Mouse (Mus musculus) lung, embryonic 15.5 days (tissue): Measurements from ENCODE around the gene Rora. TPM values are rescaled to one million over a fixed set of nuclear protein-coding genes. Genes with fewer than 3 reads are reported as not detected.

Experiments
- ATAC-seq: fragments of 200-750 bp; cut with Nextera tagmentation; 2 replicates; pipeline ENCODE4 v1.8.0; 2017; ENCODE audit warnings: moderate number of reproducible peaks, borderline replicate concordance; ENCODE audit not compliant: low FRiP score, low TSS enrichment; ENCODE audit errors: extremely low read depth
- H3K27ac ChIP-seq: fragments of 300-500 bp; sonication (generic); 2 replicates; pipeline ENCODE4 v1.5.1; 2015; ENCODE audit warnings: moderate library complexity, mild to moderate bottlenecking, inconsistent platforms
- H3K27me3 ChIP-seq: fragments of 300-500 bp; sonication (generic); 2 replicates; pipeline ENCODE4 v1.6.1; 2015; ENCODE audit warnings: inconsistent platforms
- H3K36me3 ChIP-seq: fragments of 300-500 bp; sonication (generic); 2 replicates; pipeline ENCODE4 v1.6.1; 2015; ENCODE audit warnings: inconsistent platforms
- H3K4me1 ChIP-seq: fragments of 300-500 bp; sonication (generic); 2 replicates; pipeline ENCODE4 v1.6.1; 2015; ENCODE audit warnings: inconsistent platforms
- H3K4me2 ChIP-seq: fragments of 300-500 bp; sonication (generic); 2 replicates; pipeline ENCODE4 v1.6.1; 2015; ENCODE audit warnings: inconsistent platforms, mild to moderate bottlenecking, moderate library complexity
- H3K4me3 ChIP-seq: fragments of 300-500 bp; sonication (generic); 2 replicates; pipeline ENCODE4 v1.5.1; 2015; ENCODE audit warnings: mild to moderate bottlenecking, inconsistent platforms
- H3K9ac ChIP-seq: fragments of 300-500 bp; sonication (generic); 2 replicates; pipeline ENCODE4 v1.6.1; 2015; ENCODE audit warnings: inconsistent platforms
- H3K9me3 ChIP-seq: fragments of 300-500 bp; sonication (generic); 2 replicates; pipeline ENCODE4 v1.6.1; 2016; ENCODE audit warnings: inconsistent platforms
- WGBS: fragments of 180-500 bp; shearing (Covaris S2); methylation state at CpG from one replicate; pipeline ENCODE4 v1.1.7; 2015; 5-methylcytosine and 5-hydroxymethylcytosine counted together
- polyA plus RNA-seq: library from polyadenylated mRNA; unstranded; fragments of >200 nt; fragmentation: Nextera tagmentation; extraction: Ambion mirVana; gene quantifications from 2 replicates; pipeline ENCODE4 v1.2.1, GENCODE M21; 2015

The Rora gene
- polyA plus RNA-seq, 1 experiment from 2014 or later: 6.9 TPM

- WGBS: 71% methylated on average over 4 of the region's 4 CpGs
- Histone ChIP-seq H3K4me3 (no peak overlapping the region), H3K9me3 (no peaks in the 10 kb centered on the region), H3K4me2 (no peak overlapping the region), H3K27me3 (no peaks in the 10 kb centered on the region), H3K9ac (no peak overlapping the region), H3K4me1 (no peaks in the 10 kb centered on the region), H3K36me3 (no peaks in the 10 kb centered on the region), H3K27ac (no peak overlapping the region)
- ATAC-seq: no peak
These were observed 737.0 kb downstream of the Rora start for GRCm38 (mm10) chr9:69390631-69391030.

DNA sequence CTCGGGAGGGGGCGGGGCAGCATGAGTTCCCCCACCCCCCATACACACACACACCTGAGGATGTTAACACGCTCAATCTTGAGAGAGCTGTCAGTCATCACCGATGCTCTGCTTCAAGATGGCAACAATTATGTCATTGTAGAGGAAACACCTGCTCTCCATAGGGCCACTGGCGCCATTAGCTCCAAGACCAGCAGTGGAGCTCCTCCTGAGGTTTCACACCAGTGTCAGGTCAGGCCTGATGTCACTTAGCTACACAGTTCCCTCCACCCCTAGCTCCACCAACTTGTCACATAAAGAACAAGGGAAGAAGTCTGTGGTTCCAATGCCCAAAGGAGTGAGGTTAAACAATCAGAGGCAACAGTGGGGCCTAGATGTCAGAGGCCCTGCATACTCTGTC is 740.6 kb downstream of the Rora start:
- Histone ChIP-seq H3K4me2 (no peak overlapping the region), H3K27me3 (no peaks in the 10 kb centered on the region), H3K36me3 (no peaks in the 10 kb centered on the region), H3K4me1 (peaks cover 7% of the 10 kb centered on the region), H3K27ac (no peak overlapping the region), H3K4me3 (no peak overlapping the region), H3K9ac (no peak overlapping the region), H3K9me3 (no peaks in the 10 kb centered on the region)
- no peak for ATAC-seq
- 81% methylated on average over 5 of the region's 5 CpGs for WGBS

- H3K27me3 ChIP-seq: no peaks in the 10 kb centered on the region
- H3K9ac ChIP-seq: peak overlapping the region; percentile 82
- ATAC-seq: peak; percentile 55; the same call in 1 of the 2 replicates
- peak overlapping the region; percentile 59 for H3K4me3 ChIP-seq
- WGBS: 54% methylated on average over 2 of the region's 2 CpGs
- peaks cover 7% of the 10 kb centered on the region for H3K4me1 ChIP-seq
- no peaks in the 10 kb centered on the region for H3K36me3 ChIP-seq
- no peaks in the 10 kb centered on the region for H3K9me3 ChIP-seq
- H3K4me2 ChIP-seq: peak overlapping the region; percentile 88
- H3K27ac ChIP-seq: peak overlapping the region; percentile 91
These were observed 743.8 kb downstream of the Rora start for GRCm38 (mm10) chr9:69397432-69397759.

DNA sequence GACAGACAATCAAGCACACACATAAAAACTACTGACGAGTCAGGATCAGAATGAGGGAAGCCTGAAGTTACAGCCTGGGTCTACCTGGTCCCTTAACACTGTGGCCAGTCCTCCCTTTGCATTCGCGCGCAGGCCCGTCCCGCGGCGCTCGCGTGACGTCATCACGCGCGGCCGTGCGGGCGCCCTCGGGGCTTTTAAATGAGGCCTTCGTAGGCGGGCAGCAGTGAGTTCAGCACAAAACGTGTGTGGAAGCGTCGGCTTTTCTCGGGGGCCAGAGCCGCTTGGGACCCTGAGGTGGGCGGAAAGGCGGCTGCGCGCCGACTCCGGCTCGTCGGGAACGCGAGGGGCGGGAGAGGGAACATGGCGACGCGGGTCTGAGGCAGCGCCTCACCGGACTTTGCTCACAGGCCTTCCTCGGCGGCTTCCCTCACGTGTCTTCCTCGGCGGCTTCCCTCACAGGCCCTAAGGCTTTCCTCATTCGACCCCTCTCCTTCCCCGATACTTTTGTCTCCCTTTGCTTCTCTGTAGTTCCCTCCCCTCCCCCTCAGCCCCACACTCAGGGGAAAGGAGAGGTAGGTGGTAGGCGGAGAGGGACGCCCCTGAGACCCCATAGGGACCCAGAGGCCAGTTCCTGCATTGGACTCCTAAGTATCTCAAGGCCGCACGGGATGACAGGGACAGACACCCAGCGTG is 744.3 kb downstream of the Rora start, which contains the start of gene Ice2:
Gene Ice2, plus strand, starts transcription at position 147 of the 693 bp plus-strand sequence.
- no peaks in the 10 kb centered on the region for H3K36me3 ChIP-seq
- ATAC-seq: peak; percentile 82
- H3K27ac ChIP-seq: peak within 1 kb of the TSS; percentile 91
- no peaks in the 10 kb centered on the region for H3K9me3 ChIP-seq
- H3K4me3 ChIP-seq: peak within 1 kb of the TSS; percentile 59
- peak within 1 kb of the TSS; percentile 82 for H3K9ac ChIP-seq
- peaks cover 7% of the 10 kb centered on the region for H3K4me1 ChIP-seq
- under 1% methylated on average over 42 of the region's 53 CpGs for WGBS
- H3K27me3 ChIP-seq: no peaks in the 10 kb centered on the region
- H3K4me2 ChIP-seq: peak within 1 kb of the TSS; percentile 88

DNA sequence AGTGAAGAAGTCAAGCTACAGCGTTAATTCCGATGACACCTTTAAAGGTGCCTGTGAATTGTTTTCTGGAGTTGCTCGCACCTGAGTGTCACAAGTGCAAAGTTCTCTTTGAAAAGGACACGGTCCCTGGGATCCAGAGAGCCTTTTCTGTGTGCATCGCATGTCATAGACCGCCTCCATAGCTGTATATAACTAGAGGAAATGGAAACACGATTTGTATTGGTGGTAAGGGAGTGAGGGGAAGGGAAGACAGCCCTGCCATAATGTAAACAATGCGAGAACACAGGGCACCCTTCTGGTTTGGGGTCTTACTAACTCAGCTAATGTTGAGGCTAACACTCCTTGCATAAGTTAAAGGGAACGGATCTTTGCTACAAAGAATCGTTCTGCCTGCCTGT is 744.9 kb downstream of the Rora start:
- H3K4me1 ChIP-seq: peaks cover 7% of the 10 kb centered on the region
- H3K4me3 ChIP-seq: peak overlapping the region; percentile 59
- H3K27ac ChIP-seq: peak overlapping the region; percentile 91
- 9% methylated on average over 10 of the region's 10 CpGs for WGBS
- H3K9me3 ChIP-seq: no peaks in the 10 kb centered on the region
- peak overlapping the region; percentile 82 for H3K9ac ChIP-seq
- peak; percentile 65; the same call in 1 of the 2 replicates for ATAC-seq
- peak overlapping the region; percentile 88 for H3K4me2 ChIP-seq
- no peaks in the 10 kb centered on the region for H3K36me3 ChIP-seq
- H3K27me3 ChIP-seq: no peaks in the 10 kb centered on the region

GRCm38 (mm10) chr9:69404671-69405070 is 751.1 kb downstream of the Rora start:
- no peaks in the 10 kb centered on the region for H3K27me3 ChIP-seq
- no peak for ATAC-seq
- H3K4me1 ChIP-seq: no peaks in the 10 kb centered on the region
- H3K9me3 ChIP-seq: no peaks in the 10 kb centered on the region
- no peak overlapping the region for H3K4me2 ChIP-seq
- H3K36me3 ChIP-seq: peaks cover 9% of the 10 kb centered on the region
- H3K4me3 ChIP-seq: no peak overlapping the region
- 79% methylated on average over 6 of the region's 6 CpGs for WGBS
- no peak overlapping the region for H3K27ac ChIP-seq
- no peak overlapping the region for H3K9ac ChIP-seq

- Histone ChIP-seq H3K36me3 (peaks cover 43% of the 10 kb centered on the region), H3K4me3 (no peak overlapping the region), H3K9ac (no peak overlapping the region), H3K27ac (no peak overlapping the region), H3K9me3 (no peaks in the 10 kb centered on the region), H3K4me1 (no peaks in the 10 kb centered on the region), H3K4me2 (no peak overlapping the region), H3K27me3 (no peaks in the 10 kb centered on the region)
- WGBS: 98% methylated on average over 1 of the region's 1 CpGs
- no peak for ATAC-seq
These were observed 765.9 kb downstream of the Rora start for GRCm38 (mm10) chr9:69419476-69419875.

DNA sequence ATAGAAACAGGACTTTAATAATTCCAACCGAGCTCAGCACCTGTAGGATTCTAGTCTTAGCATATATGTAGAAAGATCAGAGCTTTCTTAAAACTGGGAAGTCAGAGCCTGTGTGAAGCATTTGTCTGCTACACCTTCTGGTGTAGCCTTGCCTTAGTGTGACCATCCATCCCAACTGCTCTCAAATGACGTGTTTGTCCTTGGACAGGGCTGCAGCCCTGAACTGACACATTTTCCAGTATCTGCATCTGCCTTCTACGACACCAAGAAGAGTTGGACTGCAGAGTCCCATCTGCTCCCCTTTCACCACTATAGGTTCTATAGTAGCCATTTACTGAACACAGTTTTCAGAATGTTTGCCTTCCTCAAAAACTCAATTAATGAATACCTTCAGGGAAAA is 776.9 kb downstream of the Rora start:
- Histone ChIP-seq H3K27ac (peak overlapping the region; percentile 91), H3K9ac (no peak overlapping the region), H3K27me3 (no peaks in the 10 kb centered on the region), H3K4me3 (no peak overlapping the region), H3K4me1 (peaks cover 10% of the 10 kb centered on the region; the same call in 1 of the 2 replicates), H3K9me3 (no peaks in the 10 kb centered on the region), H3K36me3 (peaks cover 33% of the 10 kb centered on the region), H3K4me2 (no peak overlapping the region)
- WGBS: 71% methylated on average over 3 of the region's 3 CpGs
- no peak for ATAC-seq

- Histone ChIP-seq H3K4me2 (peak overlapping the region; percentile 32; the same call in 1 of the 2 replicates), H3K9ac (no peak overlapping the region), H3K27ac (peak overlapping the region; percentile 91), H3K4me1 (peaks cover 10% of the 10 kb centered on the region; the same call in 1 of the 2 replicates), H3K9me3 (no peaks in the 10 kb centered on the region), H3K27me3 (no peaks in the 10 kb centered on the region), H3K4me3 (no peak overlapping the region), H3K36me3 (peaks cover 22% of the 10 kb centered on the region)
- 52% methylated on average over 6 of the region's 6 CpGs for WGBS
- ATAC-seq: peak; percentile 49; the same call in 1 of the 2 replicates
These were observed 778.4 kb downstream of the Rora start for GRCm38 (mm10) chr9:69431863-69432555.

- H3K4me2 ChIP-seq: no peak overlapping the region
- no peaks in the 10 kb centered on the region for H3K9me3 ChIP-seq
- H3K36me3 ChIP-seq: peaks cover 4% of the 10 kb centered on the region; the same call in 1 of the 2 replicates
- H3K27ac ChIP-seq: no peak overlapping the region
- H3K4me3 ChIP-seq: no peak overlapping the region
- no peak for ATAC-seq
- WGBS: 78% methylated on average over 10 of the region's 10 CpGs
- peaks cover 16% of the 10 kb centered on the region; the same call in 1 of the 2 replicates for H3K4me1 ChIP-seq
- H3K9ac ChIP-seq: no peak overlapping the region
- no peaks in the 10 kb centered on the region for H3K27me3 ChIP-seq
These were observed 781.6 kb downstream of the Rora start for GRCm38 (mm10) chr9:69435194-69435593.

DNA sequence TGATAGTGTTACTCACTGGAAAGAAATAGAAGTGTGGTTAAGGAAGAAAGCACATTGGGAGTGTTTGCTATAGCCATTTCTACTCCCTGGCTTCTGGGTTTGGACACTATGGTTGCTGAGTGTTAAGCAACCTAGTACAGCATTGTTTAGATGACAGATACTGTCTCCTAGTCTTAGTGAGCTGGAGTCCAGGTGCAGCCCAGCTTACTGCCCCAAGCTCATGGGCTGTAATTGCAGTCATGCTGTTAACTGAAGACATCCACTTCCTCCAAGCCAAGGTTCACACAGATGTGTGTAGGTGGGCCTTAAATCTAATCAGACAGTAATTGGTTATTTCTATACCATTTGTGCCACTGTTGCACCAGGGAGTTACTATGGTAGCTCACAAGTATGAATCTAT is 782.1 kb downstream of the Rora start:
- Histone ChIP-seq H3K4me3 (no peak overlapping the region), H3K9ac (no peak overlapping the region), H3K9me3 (no peaks in the 10 kb centered on the region), H3K27me3 (no peaks in the 10 kb centered on the region), H3K36me3 (peaks cover 1% of the 10 kb centered on the region; the same call in 1 of the 2 replicates), H3K27ac (no peak overlapping the region), H3K4me1 (peaks cover 16% of the 10 kb centered on the region), H3K4me2 (no peak overlapping the region)
- no peak for ATAC-seq
